Mouse (Mus musculus) midbrain, embryonic 11.5 days (tissue): ENCODE data around the gene Senp5. TPM values are rescaled to one million over a fixed set of nuclear protein-coding genes. Genes with fewer than 3 reads are reported as not detected.
A peak's percentile ranks its signal among the peaks of the same experiment; 100 is the strongest.
"Not testable (repeated sequence)": the region's sequence is repeated elsewhere in the genome, so short reads cannot be mapped to it uniquely, and the experiment has no call there.

Source experiments
- ATAC-seq: fragments of 200-750 bp; cut with Nextera tagmentation; 2 replicates; pipeline ENCODE4 v1.8.0; 2017; ENCODE audit warnings: moderate TSS enrichment, moderate library complexity; ENCODE audit not compliant: low FRiP score
- DNase-seq: peaks from one replicate; pipeline ENCODE4 v3.0.0; 2015; ENCODE audit warnings: low spot score; ENCODE audit errors: missing footprints
- H3K27ac ChIP-seq: fragments of 300-500 bp; sonication (generic); 2 replicates; pipeline ENCODE4 v1.5.1; 2014; ENCODE audit warnings: low read depth, low read length
- H3K27me3 ChIP-seq: fragments of 300-500 bp; sonication (generic); 2 replicates; pipeline ENCODE4 v1.6.1; 2014; ENCODE audit warnings: mild to moderate bottlenecking, low read length, moderate library complexity, mixed read lengths; ENCODE audit not compliant: control insufficient read depth, insufficient read depth
- H3K36me3 ChIP-seq: fragments of 300-500 bp; sonication (generic); 2 replicates; pipeline ENCODE4 v1.6.1; 2014; ENCODE audit warnings: mild to moderate bottlenecking, low read length, moderate library complexity, mixed read lengths; ENCODE audit not compliant: control insufficient read depth, insufficient read depth
- H3K4me1 ChIP-seq: fragments of 300-500 bp; sonication (generic); 2 replicates; pipeline ENCODE4 v1.6.1; 2014; ENCODE audit warnings: low read length; ENCODE audit not compliant: control insufficient read depth, insufficient read depth
- H3K4me2 ChIP-seq: fragments of 300-500 bp; sonication (generic); 2 replicates; pipeline ENCODE4 v1.6.1; 2014; ENCODE audit warnings: mild to moderate bottlenecking, moderate library complexity
- H3K4me3 ChIP-seq: fragments of 300-500 bp; sonication (generic); 2 replicates; pipeline ENCODE4 v1.5.1; 2014; ENCODE audit warnings: low read depth, low read length
- H3K9ac ChIP-seq: fragments of 300-500 bp; sonication (generic); 2 replicates; pipeline ENCODE4 v1.6.1; 2014; ENCODE audit warnings: low read length
- H3K9me3 ChIP-seq: fragments of 300-500 bp; sonication (generic); 2 replicates; pipeline ENCODE4 v1.6.1; 2016; ENCODE audit warnings: low read length; ENCODE audit not compliant: control insufficient read depth
- WGBS: fragments of 180-500 bp; shearing (Covaris S2); extraction: QIAGEN DNeasy Blood & Tissue Kit; methylation state at CpG from one replicate; pipeline ENCODE4 v1.1.7; 2014; 5-methylcytosine and 5-hydroxymethylcytosine counted together
- polyA plus RNA-seq: library from polyadenylated mRNA; unstranded; fragments of >200 nt; fragmentation: Nextera tagmentation; extraction: Ambion mirVana; gene quantifications from 2 replicates; pipeline ENCODE4 v1.2.1, GENCODE M21; 2014

Senp5 gene
- polyA plus RNA-seq, 1 experiment from 2014 or later = 10.2 TPM

DNA sequence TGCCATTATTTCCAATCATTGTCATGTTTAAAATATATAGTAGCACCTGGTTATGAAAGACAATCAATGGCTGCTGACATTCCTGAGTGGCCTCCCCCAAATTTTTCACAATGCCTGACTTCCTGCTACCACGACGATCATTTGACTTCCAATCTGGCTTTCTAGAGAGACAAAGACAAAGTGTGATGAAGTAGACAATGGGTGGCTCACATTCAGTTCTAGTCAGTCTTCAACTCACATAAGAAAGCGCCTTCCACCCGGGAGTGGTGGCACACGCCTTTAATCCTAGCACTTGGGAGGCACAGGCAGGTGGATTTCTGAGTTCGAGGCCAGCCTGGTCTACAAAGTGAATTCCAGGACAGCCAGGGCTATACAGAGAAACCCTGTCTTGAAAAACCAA is 57.1 kb downstream of the Senp5 start:
- not testable (repeated sequence) for H3K27me3 ChIP-seq, ATAC-seq, H3K9me3 ChIP-seq, H3K36me3 ChIP-seq, H3K27ac ChIP-seq, H3K9ac ChIP-seq, H3K4me3 ChIP-seq, H3K4me2 ChIP-seq
- WGBS = 89% methylated on average over 6 of the region's 6 CpGs
- DNase-seq = peak; percentile 74
- H3K4me1 ChIP-seq = peaks cover 20% of the 10 kb centered on the region

GRCm38 (mm10) chr16:31945372-31945771 is 57.7 kb downstream of the Senp5 start:
- Histone ChIP-seq H3K36me3 (no peaks in the 10 kb centered on the region), H3K9me3 (no peaks in the 10 kb centered on the region), H3K27me3 (no peaks in the 10 kb centered on the region), H3K4me3 (no peak overlapping the region), H3K4me1 (peaks cover 20% of the 10 kb centered on the region), H3K9ac (no peak overlapping the region), H3K4me2 (no peak overlapping the region), H3K27ac (no peak overlapping the region)
- DNase-seq = peak; percentile 68
- no peak for ATAC-seq
- 90% methylated on average over 6 of the region's 6 CpGs for WGBS

- WGBS = 86% methylated on average over 12 of the region's 12 CpGs
- no peak for ATAC-seq
- no peak overlapping the region for H3K4me2 ChIP-seq
Observed at GRCm38 (mm10) chr16:31944698-31945255, 58.3 kb downstream of the Senp5 start.

DNA sequence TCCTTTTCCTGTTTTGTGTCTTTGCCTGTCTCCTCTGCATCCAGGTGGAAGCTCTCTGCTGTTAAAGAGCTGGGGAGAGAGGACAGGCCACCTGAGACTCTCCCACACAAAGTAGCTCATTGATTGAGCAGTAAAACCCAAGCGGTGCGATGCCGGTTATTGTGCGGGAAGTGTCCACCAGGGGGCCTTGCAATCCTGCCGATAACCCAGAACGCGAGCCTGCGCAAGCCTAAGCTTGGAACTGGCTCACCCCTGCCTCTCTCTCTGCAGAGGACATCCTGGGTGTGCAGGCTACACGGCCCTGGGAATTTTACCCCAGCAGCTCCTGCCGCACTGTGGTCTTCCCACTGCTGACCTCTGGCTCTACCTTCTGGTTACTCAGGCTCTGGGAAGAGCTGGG is 59.1 kb downstream of the Senp5 start:
- Histone ChIP-seq H3K27me3 (no peaks in the 10 kb centered on the region), H3K36me3 (no peaks in the 10 kb centered on the region), H3K4me1 (peaks cover 13% of the 10 kb centered on the region), H3K4me3 (no peak overlapping the region), H3K9ac (no peak overlapping the region), H3K27ac (no peak overlapping the region), H3K9me3 (no peaks in the 10 kb centered on the region), H3K4me2 (no peak overlapping the region)
- peak; percentile 11; the same call in 1 of the 2 replicates for ATAC-seq
- 4% methylated on average over 10 of the region's 10 CpGs for WGBS
- peak; percentile 93 for DNase-seq

More at GRCm38 (mm10) chr16:31944698-31945255, 58.3 kb downstream of the Senp5 start:
- H3K36me3 ChIP-seq = no peaks in the 10 kb centered on the region
- no peak overlapping the region for H3K9ac ChIP-seq
- no peaks in the 10 kb centered on the region for H3K27me3 ChIP-seq
- DNase-seq = no peak
- peaks cover 20% of the 10 kb centered on the region for H3K4me1 ChIP-seq
- no peak overlapping the region for H3K27ac ChIP-seq
- no peak overlapping the region for H3K4me3 ChIP-seq
- no peaks in the 10 kb centered on the region for H3K9me3 ChIP-seq

- DNase-seq = peak; percentile 53
- H3K4me2 ChIP-seq = no peak overlapping the region
Observed at GRCm38 (mm10) chr16:31940586-31940985, 62.5 kb downstream of the Senp5 start.

DNA sequence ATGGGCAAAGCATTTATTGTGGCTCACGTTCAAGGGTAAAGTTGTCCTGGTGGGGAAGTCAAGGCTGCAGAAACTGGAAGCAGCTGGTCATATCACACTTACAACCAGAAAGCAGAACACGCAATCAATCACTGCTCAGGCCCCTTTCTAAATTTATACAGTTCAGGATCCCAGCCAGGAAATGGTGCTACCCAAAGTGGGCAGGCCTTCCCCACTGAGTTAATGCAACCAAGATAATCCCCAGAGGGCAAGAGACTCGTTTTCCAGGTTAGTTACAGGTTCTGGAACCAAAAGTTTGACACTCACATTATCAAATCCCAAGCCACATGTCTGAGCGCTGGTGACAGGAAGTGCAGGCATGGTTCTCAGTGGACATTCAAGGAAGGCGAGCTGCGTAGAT is 64.2 kb downstream of the Senp5 start:
- H3K4me3 ChIP-seq = no peak overlapping the region
- peaks cover 13% of the 10 kb centered on the region for H3K4me1 ChIP-seq
- no peak overlapping the region for H3K4me2 ChIP-seq
- ATAC-seq = no peak
- no peak overlapping the region for H3K27ac ChIP-seq
- DNase-seq = peak; percentile 45
- no peak overlapping the region for H3K9ac ChIP-seq
- WGBS = 74% methylated on average over 6 of the region's 6 CpGs
- H3K27me3 ChIP-seq = peaks cover 19% of the 10 kb centered on the region
- H3K9me3 ChIP-seq = no peaks in the 10 kb centered on the region
- no peaks in the 10 kb centered on the region for H3K36me3 ChIP-seq

More at GRCm38 (mm10) chr16:31940586-31940985, 62.5 kb downstream of the Senp5 start:
- Histone ChIP-seq H3K27ac (no peak overlapping the region), H3K9ac (no peak overlapping the region), H3K4me1 (no peaks in the 10 kb centered on the region), H3K36me3 (no peaks in the 10 kb centered on the region), H3K27me3 (peaks cover 2% of the 10 kb centered on the region; the same call in 1 of the 2 replicates), H3K9me3 (no peaks in the 10 kb centered on the region), H3K4me3 (no peak overlapping the region)
- WGBS = 67% methylated on average over 2 of the region's 2 CpGs
- no peak for ATAC-seq

GRCm38 (mm10) chr16:31936568-31936967 is 66.5 kb downstream of the Senp5 start:
- Histone ChIP-seq H3K4me2 (no peak overlapping the region), H3K9me3 (no peaks in the 10 kb centered on the region), H3K4me3 (no peak overlapping the region), H3K27ac (no peak overlapping the region), H3K4me1 (peaks cover 17% of the 10 kb centered on the region), H3K9ac (no peak overlapping the region), H3K27me3 (peaks cover 25% of the 10 kb centered on the region), H3K36me3 (no peaks in the 10 kb centered on the region)
- ATAC-seq (no peak), DNase-seq (peak; percentile 80)
- 87% methylated on average over 4 of the region's 4 CpGs for WGBS

- Histone ChIP-seq H3K27me3 (peaks cover 25% of the 10 kb centered on the region), H3K9me3 (no peaks in the 10 kb centered on the region), H3K4me2 (peak overlapping the region; percentile 81), H3K9ac (peak overlapping the region; percentile 42), H3K36me3 (no peaks in the 10 kb centered on the region), H3K27ac (no peak overlapping the region), H3K4me1 (peaks cover 17% of the 10 kb centered on the region), H3K4me3 (peak overlapping the region; percentile 29)
- DNase-seq (peak; percentile 90), ATAC-seq (no peak)
- WGBS = 5% methylated on average over 36 of the region's 36 CpGs
Observed at GRCm38 (mm10) chr16:31935091-31935979, 67.8 kb downstream of the Senp5 start.

DNA sequence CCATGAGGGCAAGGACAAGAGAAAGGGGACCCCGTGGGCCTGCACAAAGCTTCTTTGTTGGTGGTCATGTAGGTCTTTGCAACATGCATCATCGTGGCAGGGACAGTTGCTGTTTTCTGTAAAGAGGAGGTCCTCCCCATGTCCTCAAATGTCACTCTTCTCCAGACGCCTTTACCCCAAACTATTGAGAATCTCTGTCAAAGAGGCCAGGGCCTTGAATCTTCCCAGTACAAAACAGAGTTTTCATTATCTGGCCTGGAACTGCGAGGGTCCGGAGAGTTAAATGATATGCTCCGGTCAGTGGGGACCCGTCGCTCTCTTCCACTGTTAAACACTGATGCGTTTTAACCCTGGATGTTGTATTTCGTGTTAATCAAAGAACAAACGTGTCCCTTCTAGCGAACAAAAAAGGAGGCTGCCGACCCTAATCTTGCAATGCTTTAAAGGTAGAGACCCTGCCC is 68.5 kb downstream of the Senp5 start:
- Histone ChIP-seq H3K36me3 (no peaks in the 10 kb centered on the region), H3K27ac (no peak overlapping the region), H3K9me3 (no peaks in the 10 kb centered on the region), H3K4me3 (peak overlapping the region; percentile 29; the same call in 1 of the 2 replicates), H3K27me3 (peaks cover 25% of the 10 kb centered on the region), H3K4me2 (peak overlapping the region; percentile 81), H3K9ac (peak overlapping the region; percentile 12; the same call in 1 of the 2 replicates), H3K4me1 (peaks cover 17% of the 10 kb centered on the region)
- WGBS = 15% methylated on average over 13 of the region's 13 CpGs
- DNase-seq = peak; percentile 95
- no peak for ATAC-seq
